Mouse (Mus musculus) fat pad, adult 2 months (tissue): ENCODE measurements around the gene Elf3.
A peak's percentile ranks its signal among the peaks of the same experiment; 100 is the strongest.

Source experiments
- DNase-seq: peaks from one replicate; pipeline ENCODE4 v3.0.0-alpha.2; 2011; ENCODE audit warnings: low read depth, low spot score; ENCODE audit errors: extremely low read depth

The Elf3 gene

DNA sequence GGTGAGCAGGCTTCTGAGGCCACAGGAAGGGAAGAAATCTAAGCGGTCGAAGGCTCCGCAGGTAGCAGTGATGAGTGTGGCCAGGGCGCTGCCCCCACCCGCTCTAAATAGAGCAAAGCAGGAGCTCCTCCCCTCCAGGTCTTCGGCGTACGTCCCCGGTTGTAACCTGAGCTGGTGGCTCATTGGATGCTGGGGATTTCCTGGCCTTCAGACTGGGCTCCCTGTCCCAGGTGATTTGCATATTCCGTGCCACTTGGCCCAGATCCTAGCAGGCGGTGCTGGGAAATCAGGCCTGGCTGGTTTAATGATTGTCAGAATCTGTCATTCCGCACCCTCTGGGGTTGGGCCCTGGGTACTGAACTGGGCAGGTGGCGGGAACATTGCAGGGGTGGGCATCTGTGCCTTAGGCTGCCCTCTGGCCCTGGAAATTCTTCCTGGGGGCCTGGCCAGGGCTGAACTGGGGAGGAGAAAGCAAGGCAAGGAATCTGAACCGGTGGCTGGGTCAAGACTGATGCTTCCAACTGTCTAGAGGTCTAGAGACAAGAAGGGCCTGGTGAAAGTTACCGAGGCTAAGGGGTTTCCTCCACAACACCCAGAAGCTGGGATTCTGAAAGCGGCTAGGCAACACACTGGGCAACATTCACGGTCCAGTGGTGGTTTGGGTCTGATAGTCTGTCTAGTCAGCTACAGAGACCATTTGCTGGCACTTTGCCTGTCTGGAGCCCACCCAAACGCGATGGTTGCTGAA is at the start of gene Elf3:
Gene Elf3, minus strand, starts transcription at position 189 of the 748 bp plus-strand sequence.
- DNase-seq = no peak

DNA sequence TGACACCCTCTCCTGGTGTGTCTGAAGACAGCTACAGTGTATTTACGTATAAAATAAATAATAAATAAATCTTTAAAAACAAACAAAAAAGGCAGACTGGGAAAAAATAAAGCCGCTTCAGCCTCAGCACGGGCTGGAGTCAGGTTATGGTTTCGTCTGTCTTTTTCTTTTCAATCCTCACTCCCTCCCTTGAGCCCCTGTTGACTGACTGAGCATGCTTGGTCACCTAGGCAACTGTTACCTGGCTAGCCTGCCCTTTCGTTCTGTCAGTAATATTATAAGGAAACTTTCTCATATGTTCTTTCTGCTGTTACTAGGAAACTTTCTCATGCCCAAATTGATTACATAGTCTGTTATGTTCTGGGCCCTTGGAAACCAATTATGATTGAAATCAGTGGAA is 32.5 kb upstream of the Elf3 start:
- DNase-seq = no peak

DNA sequence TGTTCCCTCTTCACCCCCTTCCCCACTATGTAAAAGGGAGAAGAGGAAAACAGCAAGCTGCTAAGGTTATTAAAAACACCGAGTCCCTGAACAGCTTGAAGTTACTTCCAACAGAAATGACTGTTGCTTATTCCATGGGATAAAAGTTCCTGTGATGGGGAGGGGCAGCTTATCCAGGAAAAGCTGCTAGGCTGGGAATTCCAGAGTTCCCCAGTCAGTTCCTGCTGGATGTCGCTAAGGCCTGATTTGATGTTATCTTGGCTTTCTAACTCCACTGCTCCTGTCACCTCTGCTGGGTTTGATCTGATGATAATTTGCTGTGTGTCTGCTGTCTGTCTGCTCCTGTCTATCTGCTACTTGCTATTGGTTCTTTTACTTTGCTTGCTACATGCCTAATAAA is 27.9 kb upstream of the Elf3 start:
- DNase-seq = no peak

GRCm38 (mm10) chr1:135283826-135284291 is 25.5 kb upstream of the Elf3 start, which contains the start of gene Rnpep:
TSS of gene Rnpep (minus strand) at chr1:135284084.
- no peak for DNase-seq

- no peak for DNase-seq
These were observed 25.0 kb upstream of the Elf3 start for GRCm38 (mm10) chr1:135283287-135283825.

- DNase-seq = peak; percentile 78
These were observed 24.3 kb upstream of the Elf3 start for GRCm38 (mm10) chr1:135282536-135283286.

GRCm38 (mm10) chr1:135281841-135282240 is 23.5 kb upstream of the Elf3 start:
- no peak for DNase-seq

DNA sequence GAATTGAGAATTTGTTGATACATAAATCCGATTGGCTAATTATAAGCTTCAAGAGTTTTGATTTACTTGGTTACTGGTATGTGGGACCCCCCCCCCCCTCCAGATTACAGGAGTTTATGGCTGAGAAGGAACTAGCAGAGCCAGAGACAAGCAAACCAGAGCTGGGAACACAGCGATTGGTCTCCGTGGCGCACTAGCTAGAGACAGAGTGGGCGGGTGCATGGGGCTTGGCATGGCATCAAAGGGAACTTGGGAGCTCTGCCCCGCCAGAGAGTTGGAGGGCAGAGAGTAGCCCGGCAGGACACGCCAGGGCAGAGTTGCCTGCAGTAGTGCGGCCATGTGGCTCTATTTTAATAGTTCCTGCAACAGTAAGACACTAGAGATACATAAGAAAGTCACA is 22.3 kb upstream of the Elf3 start:
- DNase-seq = peak; percentile 39

DNA sequence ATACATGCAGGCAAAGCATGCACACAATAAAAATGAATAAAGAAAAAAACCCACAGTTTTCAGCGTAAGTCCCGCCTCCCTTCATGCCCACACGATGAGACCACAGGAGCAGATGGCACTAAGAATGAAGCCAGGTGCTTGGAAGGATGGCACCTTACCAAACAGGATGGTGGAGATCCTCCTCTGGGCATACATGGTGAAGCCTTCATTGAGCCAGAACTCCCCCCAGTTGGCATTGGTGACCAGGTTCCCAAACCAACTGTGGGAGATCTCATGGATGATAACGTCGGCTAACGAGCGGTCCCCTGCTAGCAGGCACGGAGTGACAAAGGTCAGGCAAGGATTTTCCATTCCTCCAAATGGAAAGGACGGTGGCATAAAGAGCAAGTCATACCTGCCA is 13.0 kb upstream of the Elf3 start:
- DNase-seq = no peak

- no peak for DNase-seq
These were observed 9.5 kb upstream of the Elf3 start for GRCm38 (mm10) chr1:135267663-135268446.

GRCm38 (mm10) chr1:135265834-135266233 is 7.5 kb upstream of the Elf3 start:
- no peak for DNase-seq

DNA sequence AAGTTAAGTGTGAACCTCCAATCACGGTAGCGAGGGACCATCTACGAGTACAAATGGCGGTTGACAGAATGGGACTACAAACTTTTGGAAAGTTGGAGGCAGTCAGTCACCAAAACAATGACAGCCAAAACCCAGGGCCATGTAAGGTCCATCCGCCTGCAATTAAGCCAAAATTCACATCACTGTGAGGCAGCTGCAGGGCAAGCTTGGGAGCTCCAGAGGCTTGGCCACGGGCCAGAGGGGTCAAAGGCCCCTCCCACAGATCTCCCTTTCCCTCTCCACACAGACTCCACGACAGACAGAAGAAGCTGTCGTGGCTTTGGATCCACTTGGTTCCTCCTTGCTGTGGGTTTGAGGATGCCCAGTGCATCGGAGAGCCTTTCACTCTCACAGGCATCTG is 4.9 kb upstream of the Elf3 start:
- no peak for DNase-seq

GRCm38 (mm10) chr1:135262329-135262728 is 4.0 kb upstream of the Elf3 start:
- DNase-seq = no peak

DNA sequence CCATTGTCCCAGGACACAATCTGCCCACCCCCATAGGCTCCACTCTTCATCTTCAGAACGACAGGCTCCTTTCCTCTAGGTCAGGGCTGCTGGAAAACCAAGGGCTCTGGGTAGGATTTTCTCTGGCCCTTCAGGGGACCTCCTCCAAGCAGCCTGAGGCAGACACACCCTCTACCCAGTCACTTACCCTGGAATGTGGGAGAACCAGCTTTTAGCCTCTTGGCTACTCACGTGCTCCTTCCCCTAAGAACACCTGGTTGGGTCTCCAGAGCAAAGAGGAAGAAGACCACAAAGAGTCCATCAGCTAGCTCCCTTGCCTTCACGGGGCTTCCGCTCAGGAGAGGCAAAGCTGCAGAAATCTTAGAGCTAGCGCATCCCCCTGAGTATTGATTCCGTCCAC is 2.6 kb upstream of the Elf3 start:
- no peak for DNase-seq

DNA sequence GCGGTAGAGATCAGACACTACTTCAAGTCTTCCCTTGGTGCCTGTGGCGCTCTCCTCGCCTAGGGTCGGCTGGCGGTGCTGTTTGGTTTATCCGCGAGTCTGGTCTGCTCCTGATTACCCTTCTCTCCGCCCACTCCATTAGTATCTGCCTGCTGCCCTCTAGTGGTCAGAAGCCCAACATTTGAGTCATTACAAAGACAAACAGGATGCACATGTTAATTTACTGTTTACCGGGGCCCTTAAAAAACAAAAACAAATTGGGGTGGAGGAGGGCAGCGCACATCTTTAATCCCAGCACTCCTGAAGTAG is 714 bp upstream of the Elf3 start:
- no peak for DNase-seq

GRCm38 (mm10) chr1:135256299-135256698 is 2.1 kb downstream of the Elf3 start:
- DNase-seq = no peak

GRCm38 (mm10) chr1:135252854-135253253 is 5.5 kb downstream of the Elf3 start:
- DNase-seq = no peak

DNA sequence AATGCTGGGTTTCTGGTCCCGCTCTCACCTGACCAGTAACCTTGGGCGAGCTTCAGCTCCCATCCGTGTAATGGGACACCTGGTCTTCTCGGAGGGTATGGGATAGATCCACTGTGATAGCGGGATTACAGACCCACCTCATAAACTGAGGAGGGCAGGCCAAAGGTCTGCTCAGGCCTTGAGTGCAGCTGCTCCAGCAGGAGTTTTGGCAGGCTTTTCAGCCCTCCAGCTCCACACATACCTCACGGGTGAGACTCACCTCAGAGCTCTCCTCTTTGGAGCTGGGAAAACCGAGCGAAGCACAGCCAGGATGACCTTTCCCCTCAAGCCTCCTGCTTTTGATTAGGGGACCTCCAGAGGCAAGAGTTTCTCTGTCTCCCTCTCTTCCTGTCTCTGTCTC is 7.0 kb downstream of the Elf3 start:
- DNase-seq = no peak

DNA sequence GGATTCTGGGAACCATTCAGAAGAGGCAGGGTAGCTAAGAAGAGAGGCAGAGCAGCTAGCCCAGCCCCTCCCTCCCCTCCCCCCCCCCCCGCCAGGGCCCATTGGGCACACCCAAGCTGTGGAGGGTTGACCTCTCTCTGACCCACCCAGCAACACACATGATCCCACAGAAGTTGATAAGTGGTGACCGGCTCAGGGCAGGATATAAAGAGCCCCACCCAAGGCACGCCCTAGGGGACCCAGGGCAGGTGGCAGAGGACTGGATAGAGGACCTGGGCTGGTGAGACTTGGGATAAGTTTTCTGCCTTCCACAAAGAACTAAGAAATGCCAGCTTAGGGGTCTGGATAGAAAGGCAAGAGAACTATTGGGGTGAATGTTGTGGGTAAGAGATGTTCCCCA is 7.7 kb downstream of the Elf3 start:
- DNase-seq = no peak

DNA sequence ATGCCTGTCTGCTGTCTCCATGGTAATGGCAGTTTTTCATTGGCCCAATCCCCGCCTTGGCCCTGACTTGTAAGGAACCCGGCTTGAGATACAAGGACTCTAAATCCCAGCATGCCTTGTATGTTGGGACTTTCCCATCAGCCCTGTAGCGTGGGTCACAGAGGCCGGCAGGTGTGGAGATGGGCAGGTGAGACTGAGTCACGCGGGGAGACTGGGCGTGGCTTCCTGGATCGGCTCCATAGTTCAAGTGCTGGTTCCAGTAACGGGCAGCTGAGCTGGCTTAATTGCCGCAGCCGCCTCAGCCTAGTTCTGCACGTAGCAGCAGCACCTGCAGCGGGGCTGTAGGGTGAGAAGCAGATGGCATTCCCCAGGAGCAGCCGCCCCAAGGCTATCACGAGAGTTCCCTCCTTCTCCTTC is 9.9 kb downstream of the Elf3 start:
- DNase-seq = no peak

DNA sequence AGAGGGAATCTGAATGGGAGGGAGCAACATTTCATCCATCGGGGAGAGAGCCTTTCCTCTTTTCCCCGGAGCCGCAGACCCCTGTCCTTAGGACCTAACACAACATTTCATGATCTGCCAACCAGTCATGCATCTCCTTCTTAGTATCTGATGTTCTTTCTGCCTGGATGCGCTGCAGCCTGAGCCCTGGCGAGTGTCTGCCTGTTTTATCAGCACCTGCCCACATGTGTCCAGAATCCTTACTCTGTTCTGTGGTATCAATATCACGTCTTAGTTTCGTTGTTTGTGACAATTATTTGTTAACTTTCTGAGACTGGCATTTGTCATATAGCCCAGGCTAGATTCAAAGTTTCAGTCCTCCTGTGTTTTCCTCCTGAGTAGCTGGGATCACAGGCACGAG is 14.4 kb downstream of the Elf3 start:
- DNase-seq = no peak
